Mouse (Mus musculus) mesoderm, embryonic 11.5 days (tissue): ENCODE measurements around the gene Tnp2.
A peak's percentile ranks its signal among the peaks of the same experiment; 100 is the strongest.

Experiments
- DNase-seq: peaks from one replicate; pipeline ENCODE4 v3.0.0-alpha.2; 2012; ENCODE audit warnings: low read depth, low spot score

The Tnp2 gene

GRCm38 (mm10) chr16:10769661-10770060, 18.8 kb downstream of the Tnp2 start:
- no peak for DNase-seq

- DNase-seq, result no peak
Measured at GRCm38 (mm10) chr16:10768821-10769220, 19.6 kb downstream of the Tnp2 start.

GRCm38 (mm10) chr16:10767158-10767557, 21.3 kb downstream of the Tnp2 start:
- DNase-seq, result peak; percentile 77

GRCm38 (mm10) chr16:10764323-10764722, 24.1 kb downstream of the Tnp2 start:
- no peak for DNase-seq

- DNase-seq, result no peak
Measured at GRCm38 (mm10) chr16:10763540-10764264, 24.8 kb downstream of the Tnp2 start.

GRCm38 (mm10) chr16:10762569-10763180, 25.8 kb downstream of the Tnp2 start:
- no peak for DNase-seq

- no peak for DNase-seq
Measured at GRCm38 (mm10) chr16:10761182-10761581, 27.3 kb downstream of the Tnp2 start.

GRCm38 (mm10) chr16:10756168-10756567, 32.3 kb downstream of the Tnp2 start:
- DNase-seq, result no peak

GRCm38 (mm10) chr16:10754521-10755296, 33.8 kb downstream of the Tnp2 start:
- DNase-seq, result no peak

- DNase-seq, result no peak
Measured at GRCm38 (mm10) chr16:10749824-10750223, 38.6 kb downstream of the Tnp2 start.

GRCm38 (mm10) chr16:10749226-10749625, 39.2 kb downstream of the Tnp2 start:
- no peak for DNase-seq

GRCm38 (mm10) chr16:10741082-10741481, 47.4 kb downstream of the Tnp2 start:
- DNase-seq, result no peak

- no peak for DNase-seq
Measured at GRCm38 (mm10) chr16:10739854-10740398, 48.5 kb downstream of the Tnp2 start.

GRCm38 (mm10) chr16:10738866-10739265, 49.6 kb downstream of the Tnp2 start:
- no peak for DNase-seq
